In the genomic region with DNA sequence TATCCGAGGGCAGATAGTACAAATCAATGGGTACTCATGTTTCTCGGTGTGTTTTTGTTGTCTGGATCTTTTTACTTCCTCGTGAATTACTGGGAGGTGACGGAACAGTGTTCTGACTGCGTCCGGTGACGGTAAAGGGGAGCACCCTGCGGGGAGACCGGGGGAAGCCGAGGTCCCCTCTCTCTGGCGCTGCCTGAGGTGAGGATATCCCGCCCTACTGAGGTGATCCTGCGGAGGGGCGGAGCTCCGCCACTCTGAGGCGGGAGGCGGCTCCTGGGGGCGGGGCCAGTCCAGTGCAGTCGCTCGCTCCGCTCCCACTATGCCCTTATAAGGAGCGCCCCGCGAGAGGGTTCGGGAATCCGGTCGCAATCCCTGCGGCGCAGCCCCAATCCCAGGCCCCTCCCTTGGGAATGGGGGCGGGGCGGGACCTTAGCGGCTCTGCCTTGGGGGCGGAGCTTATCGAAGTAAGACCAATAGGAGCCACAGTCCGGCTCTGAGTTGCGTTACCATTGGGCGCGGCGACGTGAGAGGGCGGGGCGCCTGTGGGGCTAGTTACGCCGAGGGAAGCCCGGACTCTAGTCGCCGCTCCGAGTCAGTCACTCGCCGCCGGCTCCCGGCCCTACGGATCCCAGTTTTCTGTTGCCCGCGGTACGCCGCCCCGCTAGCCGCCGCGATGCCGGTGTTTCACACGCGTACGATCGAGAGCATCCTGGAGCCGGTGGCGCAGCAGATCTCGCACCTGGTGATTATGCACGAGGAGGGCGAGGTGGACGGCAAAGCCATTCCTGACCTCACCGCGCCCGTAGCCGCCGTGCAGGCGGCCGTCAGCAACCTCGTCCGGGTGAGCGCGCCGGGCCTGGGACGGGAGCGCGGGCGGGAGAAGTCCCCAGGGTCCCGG, we compare ENCODE assay signal across 8 mouse cellular contexts. TPM values are rescaled to one million over a fixed set of nuclear protein-coding genes. Genes with fewer than 3 reads are reported as not detected.
DNase-seq lines count a peak whose midpoint lies in the region; ATAC-seq lines count a peak whose summit lies in the region.

Gene Vcl (plus strand): TSS at position 551 of the 898 bp plus-strand sequence.

- H3K27me3 ChIP-seq in hindbrain, embryonic 14.5 days (ENCODE audit: control insufficient read depth, insufficient read depth, low read length): no peaks in the 10 kb centered on the region

- peak within 1 kb of the TSS; percentile 84 for H3K9ac ChIP-seq in hindbrain, embryonic 14.5 days

- peak; percentile 99 for DNase-seq in R1 (ENCODE audit: low read depth, low spot score)
- peak; percentile 99 to 100 for DNase-seq in cerebellum, postnatal 25 days
- peak; percentile 95 to 98 for DNase-seq in frontal cortex, postnatal 25 days (ENCODE audit: low spot score in 2 of 2)
- peak; percentile 98 for DNase-seq in hindbrain, embryonic 14.5 days (ENCODE audit: low spot score)
- peak; percentile 99 for DNase-seq in layer of hippocampus, postnatal 36 days
- DNase-seq in lung, postnatal 36 days: peak; percentile 99
- peak; percentile 100 for DNase-seq in retina, postnatal 1 day
- DNase-seq in urinary bladder, adult 18-20 months (ENCODE audit: low spot score in 2 of 2): peak; percentile 97 to 100

- H3K27ac ChIP-seq in hindbrain, embryonic 14.5 days: peak within 1 kb of the TSS; percentile 83

- peak within 1 kb of the TSS; percentile 87 for H3K4me3 ChIP-seq in hindbrain, embryonic 14.5 days (replicated peaks; ENCODE audit: low read length)

- under 1% methylated on average over 89 of the region's 89 CpGs for WGBS in hindbrain, embryonic 14.5 days

- H3K9me3 ChIP-seq in hindbrain, embryonic 14.5 days (ENCODE audit: control insufficient read depth, low read length): no peaks in the 10 kb centered on the region

- peak; percentile 99 for ATAC-seq in hindbrain, embryonic 14.5 days (ENCODE audit: low FRiP score)

- peaks cover 16% of the 10 kb centered on the region for H3K4me1 ChIP-seq in hindbrain, embryonic 14.5 days (replicated peaks; ENCODE audit: control insufficient read depth, insufficient read depth, low read length)

- peak within 1 kb of the TSS; percentile 67 for H3K4me2 ChIP-seq in hindbrain, embryonic 14.5 days (replicated peaks)

- no peaks in the 10 kb centered on the region for H3K36me3 ChIP-seq in hindbrain, embryonic 14.5 days (replicated peaks; ENCODE audit: control insufficient read depth, insufficient read depth)

RNA-seq across cellular contexts. Expression of gene Vcl, which starts in this region (rescaled TPM):
- 19.3 and 19.7 TPM in 2 replicates for polyA plus RNA-seq in hindbrain, embryonic 14.5 days (2014; fragmentation: Nextera tagmentation; extraction: Ambion mirVana)
- 10 to 100 TPM; 30.5 to 36.1 TPM for total RNA-seq in layer of hippocampus, postnatal 36 days (2021)

Comparison
In these comparisons a context has a peak if more than half of its experiments do, and no peak if none do; other contexts are left out.
1. Peak in every context shown above with its lines: DNase-seq, ATAC-seq, H3K4me3 ChIP-seq and H3K27ac ChIP-seq.